Mouse (Mus musculus) olfactory bulb, adult 2 months (tissue): ENCODE data around the gene Krtap9-3.

Source experiments
- CTCF ChIP-seq: fragments of 200-500 bp; IDR thresholded peaks from 2 replicates; pipeline ENCODE4 v1.5.1; 2012; ENCODE audit warnings: low read depth, mild to moderate bottlenecking, low read length, moderate library complexity; ENCODE audit not compliant: insufficient read depth
- POLR2A ChIP-seq: fragments of 200-500 bp; IDR thresholded peaks from 2 replicates; pipeline ENCODE4 v1.6.1; 2012; ENCODE audit warnings: mild to moderate bottlenecking, low read depth, low read length, moderate library complexity; ENCODE audit not compliant: insufficient read depth

- TF ChIP-seq CTCF (no peak), POLR2A (no peak)
Observed at GRCm38 (mm10) chr11:99550765-99551164, 47.1 kb downstream of the Krtap9-3 start, which contains the start of gene Krtap3-3.
